9 mouse cellular contexts compared by ENCODE assay signal in genomic region chr12:101016412-101016928, GRCm38 (mm10). TPM values are rescaled to one million over a fixed set of nuclear protein-coding genes. Genes with fewer than 3 reads are reported as not detected.
DNase-seq lines count a peak whose midpoint lies in the region; ATAC-seq and TF ChIP-seq lines count a peak whose summit lies in the region.
"Had no signal": no experiment of that assay in that cellular context is flagged by ENCODE, and none has a peak within 500 bp of the region (broad histone marks: within the 10 kb centered on the region; RNA-seq: fewer than 3 reads in every experiment).

No protein-coding gene starts in this region.

- peaks cover 17% of the 10 kb centered on the region for H3K36me3 ChIP-seq in megakaryocyte, embryonic 14.5 days (replicated peaks; ENCODE audit: low read length)
- H3K36me3 ChIP-seq in intestine, embryonic 14.5 days (ENCODE audit: control insufficient read depth, insufficient read depth, low read length), result no peaks in the 10 kb centered on the region; the same call in 1 of the 2 replicates
- no peaks in the 10 kb centered on the region for H3K36me3 ChIP-seq in stomach, embryonic 15.5 days
- H3K36me3 ChIP-seq: limb, embryonic 15.5 days had no signal

- H3K9me3 ChIP-seq in megakaryocyte, embryonic 14.5 days, result peaks cover 4% of the 10 kb centered on the region
- no peaks in the 10 kb centered on the region for H3K9me3 ChIP-seq in intestine, embryonic 14.5 days (ENCODE audit: control insufficient read depth, low read length)
- no peaks in the 10 kb centered on the region for H3K9me3 ChIP-seq in stomach, embryonic 15.5 days
- H3K9me3 ChIP-seq: limb, embryonic 15.5 days had no signal

- peaks cover 67% of the 10 kb centered on the region for H3K4me1 ChIP-seq in megakaryocyte, embryonic 14.5 days
- peaks cover 36% of the 10 kb centered on the region for H3K4me1 ChIP-seq in intestine, embryonic 14.5 days (replicated peaks; ENCODE audit: control insufficient read depth, insufficient read depth, low read length)
- H3K4me1 ChIP-seq in stomach, embryonic 15.5 days, result peaks cover 68% of the 10 kb centered on the region

- H3K27ac ChIP-seq in gastrocnemius, adult 2 months, result peak overlapping the region; percentile 78
- 0 out of 2 replicates have a peak overlapping the region, but pooled peaks have one; percentile 22 for H3K27ac ChIP-seq in intestine, embryonic 14.5 days (ENCODE audit: low read depth)
- H3K27ac ChIP-seq in stomach, embryonic 15.5 days, result peak overlapping the region; percentile 67
- H3K27ac ChIP-seq in layer of hippocampus, adult 2 months, result no peak overlapping the region
- H3K27ac ChIP-seq: limb, embryonic 15.5 days had no signal

- H3K4me2 ChIP-seq in intestine, embryonic 14.5 days (ENCODE audit: low read length), result no peak overlapping the region
- H3K4me2 ChIP-seq in stomach, embryonic 15.5 days, result no peak overlapping the region
- H3K4me2 ChIP-seq: limb, embryonic 15.5 days had no signal

- H3K27me3 ChIP-seq in megakaryocyte, embryonic 14.5 days (replicated peaks), result no peaks in the 10 kb centered on the region
- no peaks in the 10 kb centered on the region for H3K27me3 ChIP-seq in intestine, embryonic 14.5 days (replicated peaks; ENCODE audit: control insufficient read depth, insufficient read depth, low read length)
- no peaks in the 10 kb centered on the region for H3K27me3 ChIP-seq in stomach, embryonic 15.5 days (replicated peaks)

- TF ChIP-seq CTCF in gastrocnemius, adult 2 months (IDR thresholded peaks at IDR 0.05), result no peak
- no peak for TF ChIP-seq CTCF in layer of hippocampus, adult 2 months (conservative IDR thresholded peaks at IDR 0.05)

- H3K4me3 ChIP-seq in gastrocnemius, adult 2 months, result no peak overlapping the region
- H3K4me3 ChIP-seq in megakaryocyte, embryonic 14.5 days (replicated peaks), result peak overlapping the region; percentile 1
- no peak overlapping the region for H3K4me3 ChIP-seq in intestine, embryonic 14.5 days (ENCODE audit: low read depth, low read length)
- H3K4me3 ChIP-seq in stomach, embryonic 15.5 days (replicated peaks), result no peak overlapping the region
- no peak overlapping the region for H3K4me3 ChIP-seq in layer of hippocampus, adult 2 months
- H3K4me3 ChIP-seq: limb, embryonic 15.5 days had no signal

- DNase-seq in gastrocnemius, adult 2 months, result peak; percentile 8
- no peak for DNase-seq in gastrocnemius, postnatal 4 days (ENCODE audit: low spot score in 2 of 2)
- no peak for DNase-seq in intestine, embryonic 14.5 days (ENCODE audit: low spot score)
- DNase-seq in cerebellum, adult 18-20 months, result no peak
- no peak for DNase-seq in layer of hippocampus, adult 2 months (ENCODE audit: low spot score in 2 of 2)

- no peak overlapping the region for H3K9ac ChIP-seq in intestine, embryonic 14.5 days (ENCODE audit: low read length)
- H3K9ac ChIP-seq in stomach, embryonic 15.5 days, result no peak overlapping the region
- H3K9ac ChIP-seq: limb, embryonic 15.5 days had no signal

- 48% methylated on average over 5 of the region's 5 CpGs for WGBS in intestine, embryonic 14.5 days
- 34% methylated on average over 5 of the region's 5 CpGs for WGBS in stomach, embryonic 15.5 days

- intact Hi-C loops in gastrocnemius, adult 2 months (cut with DNase I), result no loop called here

- no peak for ATAC-seq in megakaryocyte, adult 5-6 weeks (ENCODE audit: poor library complexity, severe bottlenecking)
- no peak for ATAC-seq in intestine, embryonic 14.5 days (replicated peaks; ENCODE audit: low FRiP score, low TSS enrichment, low read depth)
- ATAC-seq in stomach, embryonic 15.5 days (ENCODE audit: insufficient read depth, low FRiP score, low read depth), result no peak

RNA-seq across cellular contexts. Expression of gene Ccdc88c, which starts 12.4 kb away (rescaled TPM):
- total RNA-seq in gastrocnemius, adult 2 months (2021), result 10 to 100 TPM; 28.4 to 34.7 TPM
- total RNA-seq in gastrocnemius, postnatal 4 days (2021), result 10 to 100 TPM; 51.1 to 57.3 TPM
- 4.1 and 10.3 TPM in 2 replicates for polyA plus RNA-seq in megakaryocyte, embryonic 14.5 days (2012; ENCODE audit: insufficient read depth, low replicate concordance)
- total RNA-seq in megakaryocyte, adult 5-6 weeks (2015), result 71.2 and 71.7 TPM in 2 replicates
- total RNA-seq in megakaryocyte, adult 5-6 weeks (2017), result 195 and 212 TPM in 2 replicates
- polyA plus RNA-seq in intestine, embryonic 14.5 days (2014; fragmentation: Nextera tagmentation; extraction: Ambion mirVana), result 14.5 and 15.2 TPM in 2 replicates
- 9.4 and 11.1 TPM in 2 replicates for polyA plus RNA-seq in stomach, embryonic 15.5 days (2015; fragmentation: Nextera tagmentation; extraction: Ambion mirVana)
- 10 to 100 TPM; 24.3 to 33.7 TPM for total RNA-seq in layer of hippocampus, adult 2 months (2021)
